Mouse (Mus musculus) lung, adult 2 months (tissue): ENCODE results near the gene Cox20.

Experiments
- CTCF ChIP-seq: fragments of 200-500 bp; IDR thresholded peaks from 2 replicates; pipeline ENCODE4 v1.5.1; 2011; ENCODE audit warnings: mild to moderate bottlenecking, low read length, control low read depth; ENCODE audit not compliant: insufficient read depth
- POLR2A ChIP-seq: fragments of 200-500 bp; IDR thresholded peaks from 2 replicates; pipeline ENCODE4 v1.6.1; 2011; ENCODE audit warnings: low read depth, mild to moderate bottlenecking, control low read depth, low read length, borderline replicate concordance; ENCODE audit errors: extremely low read depth

- TF ChIP-seq POLR2A (no peak), CTCF (no peak)
Observed at GRCm38 (mm10) chr1:178320723-178321590, 2.0 kb downstream of the Cox20 start.
